Mouse (Mus musculus) embryo, embryonic 9.5 days (tissue): ENCODE measurements around the gene AI661453.
A peak's percentile ranks its signal among the peaks of the same experiment; 100 is the strongest.
"Not testable (repeated sequence)": the region's sequence is repeated elsewhere in the genome, so short reads cannot be mapped to it uniquely, and the experiment has no call there.

Experiments used
- DNase-seq: peaks from one replicate; pipeline ENCODE4 v3.0.0-alpha.2; 2017; ENCODE audit errors: extremely low spot score

Gene AI661453

DNA sequence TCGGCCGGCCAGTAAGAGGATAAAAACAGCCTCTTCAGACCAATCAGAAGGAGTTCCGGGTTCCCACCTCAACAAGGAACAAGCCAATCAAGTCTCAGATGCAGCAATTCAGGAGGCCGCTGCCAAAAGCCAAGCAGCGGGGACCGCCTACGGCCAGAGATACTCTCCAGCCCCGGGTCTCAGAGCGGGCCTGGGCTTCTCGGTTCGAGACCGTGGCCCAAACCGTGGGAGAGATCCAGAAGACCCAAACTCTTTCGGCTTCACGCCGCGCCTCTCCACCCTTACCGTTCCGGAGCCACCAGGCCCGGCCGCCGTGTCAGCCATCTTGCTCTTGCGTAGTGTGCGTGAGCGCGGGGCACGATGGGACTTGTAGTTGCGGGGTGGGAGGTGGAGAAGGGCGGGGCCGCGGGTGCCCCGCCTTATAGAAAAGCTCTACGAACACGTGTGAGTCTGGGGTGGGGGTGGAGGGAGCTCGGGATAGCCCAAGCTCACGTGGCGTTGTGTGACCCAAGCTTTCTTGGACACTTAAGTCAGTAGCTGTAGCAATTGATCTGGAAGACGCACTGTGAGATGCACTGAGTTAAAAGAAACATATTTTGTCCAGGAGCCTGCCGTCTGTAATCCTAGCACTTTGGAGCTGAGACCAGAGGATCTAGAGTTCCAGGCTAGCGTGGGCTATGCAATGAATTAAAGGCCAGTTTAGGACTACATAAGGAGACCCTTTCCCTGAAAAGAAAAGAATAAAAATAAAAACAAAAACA, 65.7 kb downstream of the AI661453 start, which contains the start of gene Taf8:
TSS of gene Taf8 (minus strand) at position 347 of the 761 bp plus-strand sequence.
- DNase-seq: peak; percentile 97

DNA sequence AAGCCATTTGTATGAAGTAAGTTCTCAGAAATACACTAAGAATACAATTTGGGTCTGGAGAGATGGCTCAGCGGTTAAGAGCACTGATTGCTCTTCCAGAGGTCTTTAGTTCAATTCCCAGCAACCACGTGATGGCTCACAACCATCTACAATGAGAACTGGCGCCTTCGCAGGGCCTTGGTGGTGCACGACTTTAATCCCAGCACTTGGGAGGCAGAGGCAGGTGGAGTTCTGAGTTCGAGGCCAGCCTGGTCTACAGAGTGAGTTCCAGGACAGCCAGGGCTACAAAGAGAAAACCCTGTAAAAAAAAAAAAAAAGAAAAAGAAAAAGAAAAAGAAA, 66.3 kb downstream of the AI661453 start:
- not testable (repeated sequence) for DNase-seq

DNA sequence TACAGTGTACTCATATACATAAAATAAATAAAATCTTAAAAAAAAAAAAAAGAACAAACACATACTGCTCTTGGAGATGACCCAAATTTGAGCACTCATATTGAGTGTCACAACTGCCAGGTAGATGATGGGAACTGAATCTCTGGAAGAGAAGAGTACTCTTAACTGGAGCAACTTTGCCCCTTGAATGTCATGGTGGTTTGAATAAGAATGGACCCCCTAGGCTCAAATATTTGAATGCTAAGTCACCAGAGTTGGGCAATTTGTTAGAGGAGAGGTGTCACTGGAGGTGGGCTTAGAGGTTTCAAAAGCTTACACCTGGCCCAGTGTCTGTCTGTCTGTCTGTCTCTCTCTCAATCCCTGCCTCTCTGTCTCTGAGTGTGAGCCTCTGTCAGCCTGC, 67.3 kb downstream of the AI661453 start:
- DNase-seq: no peak

DNA sequence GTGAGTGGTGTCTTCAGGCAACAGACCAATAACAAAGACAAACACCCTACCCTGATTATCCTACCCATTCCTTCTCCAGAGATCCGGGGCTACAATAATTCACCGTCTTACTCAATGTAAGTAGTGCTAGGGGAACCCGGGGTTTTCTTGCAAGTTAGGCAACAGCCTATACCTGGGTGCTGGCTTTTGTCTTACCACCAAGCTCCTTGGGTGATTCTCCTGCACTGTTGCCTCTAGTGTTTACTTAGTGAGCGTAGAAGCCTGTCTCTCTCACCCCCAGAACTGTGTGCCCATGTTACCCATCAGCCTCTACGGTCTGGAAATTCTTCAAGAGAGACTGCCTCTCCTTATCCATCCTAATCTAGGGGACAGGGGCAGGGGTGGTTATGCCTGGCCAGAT, 67.8 kb downstream of the AI661453 start:
- no peak for DNase-seq

DNA sequence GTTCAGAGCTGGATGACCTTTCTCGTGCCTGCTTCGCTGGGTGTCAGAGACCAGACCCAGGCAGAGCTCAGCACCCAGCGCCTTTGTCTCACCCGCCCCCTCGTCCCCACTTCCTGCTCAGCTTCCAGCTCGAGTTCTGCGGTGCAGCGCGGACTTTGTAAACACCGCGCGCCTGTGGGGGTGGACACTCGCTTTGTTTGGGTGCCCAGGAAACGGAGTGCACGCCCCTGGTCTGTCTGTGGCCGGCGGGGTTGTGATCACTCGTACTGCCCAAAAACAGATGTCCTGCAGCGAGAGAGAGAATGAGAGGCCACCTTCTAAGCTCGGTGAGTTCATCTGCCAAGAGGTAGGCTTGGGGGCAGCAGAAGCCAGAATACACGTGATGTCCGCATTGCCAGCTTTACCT, 68.5 kb downstream of the AI661453 start, which contains the start of gene Ccnd3:
TSS of gene Ccnd3 (plus strand) at position 111 of the 406 bp plus-strand sequence.
- DNase-seq: peak; percentile 59

DNA sequence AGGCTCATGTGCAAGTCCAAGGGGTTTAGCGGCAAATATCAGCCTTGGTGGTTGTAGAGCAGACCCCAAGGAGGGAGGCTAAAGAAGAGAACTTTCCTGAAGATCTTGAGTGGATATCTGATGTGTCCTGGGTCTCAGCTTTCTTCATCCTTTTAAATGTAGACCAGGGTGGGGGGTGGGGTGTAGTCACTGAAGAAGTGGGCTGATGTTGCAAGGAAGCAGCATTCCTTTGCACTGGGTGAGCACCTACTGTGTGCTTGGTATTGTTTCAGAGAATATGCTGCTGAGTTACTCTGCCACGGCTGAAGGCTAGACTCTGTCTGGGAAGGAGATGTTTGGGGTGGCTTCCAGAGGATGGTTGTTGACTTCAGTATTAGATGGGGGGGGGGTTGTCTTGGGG, 69.2 kb downstream of the AI661453 start:
- DNase-seq: no peak

DNA sequence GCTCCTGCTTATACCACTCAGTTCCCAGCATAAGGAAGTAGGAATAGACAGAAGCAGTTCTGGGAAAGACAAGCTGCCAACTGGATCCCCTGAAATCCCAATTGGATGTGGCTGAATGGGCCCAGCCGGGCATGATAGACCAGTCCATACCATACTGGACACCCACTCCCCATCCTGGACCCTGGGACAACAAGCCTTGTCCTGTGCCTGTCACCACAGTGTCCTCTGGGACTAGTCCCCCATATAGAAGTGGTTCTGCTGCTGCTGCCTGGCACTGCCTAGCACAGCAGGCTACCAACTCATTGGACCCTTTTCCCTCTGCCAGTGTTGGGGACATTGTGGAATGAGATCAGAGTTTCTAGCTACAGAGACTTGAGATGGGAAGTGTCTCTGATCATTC, 69.6 kb downstream of the AI661453 start:
- DNase-seq: no peak

DNA sequence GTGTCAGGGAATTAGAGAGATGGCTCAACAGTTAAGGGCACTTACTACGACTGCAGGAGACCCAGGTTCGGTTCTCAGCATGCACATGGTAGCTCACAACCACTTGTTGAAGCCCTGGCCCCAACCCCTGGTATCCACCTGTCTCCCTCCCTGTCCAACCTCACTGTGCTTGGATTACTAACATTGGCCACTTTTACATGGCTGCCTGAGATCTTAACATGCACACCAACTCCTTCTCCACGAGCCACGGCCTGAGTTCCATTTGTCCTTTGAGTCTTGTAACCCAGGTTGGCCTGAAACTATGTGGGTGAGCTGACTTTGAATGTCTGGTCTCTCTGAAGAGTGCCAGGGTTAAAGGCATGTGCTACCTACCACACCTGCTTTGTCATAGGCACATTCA, 70.3 kb downstream of the AI661453 start:
- DNase-seq: no peak

DNA sequence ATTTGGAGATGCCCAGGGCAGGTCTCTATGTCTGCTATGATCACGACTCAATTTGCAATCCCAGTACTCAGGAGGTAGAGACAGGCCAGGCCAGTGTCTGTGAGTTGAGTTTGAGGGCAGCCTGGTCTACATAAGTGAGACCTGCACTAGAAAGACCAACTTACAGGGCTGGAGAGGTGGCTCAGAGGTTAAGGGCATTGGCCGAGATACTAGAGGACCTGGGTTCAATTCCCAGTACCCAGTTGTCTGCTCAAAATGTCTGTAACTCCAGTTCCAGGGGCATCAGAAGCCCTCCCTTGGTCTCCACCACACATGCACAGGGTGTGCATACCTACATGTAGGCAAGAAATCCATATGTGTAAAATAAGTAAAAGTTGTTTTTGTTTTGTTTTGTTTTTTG, 71.1 kb downstream of the AI661453 start:
- no peak for DNase-seq

DNA sequence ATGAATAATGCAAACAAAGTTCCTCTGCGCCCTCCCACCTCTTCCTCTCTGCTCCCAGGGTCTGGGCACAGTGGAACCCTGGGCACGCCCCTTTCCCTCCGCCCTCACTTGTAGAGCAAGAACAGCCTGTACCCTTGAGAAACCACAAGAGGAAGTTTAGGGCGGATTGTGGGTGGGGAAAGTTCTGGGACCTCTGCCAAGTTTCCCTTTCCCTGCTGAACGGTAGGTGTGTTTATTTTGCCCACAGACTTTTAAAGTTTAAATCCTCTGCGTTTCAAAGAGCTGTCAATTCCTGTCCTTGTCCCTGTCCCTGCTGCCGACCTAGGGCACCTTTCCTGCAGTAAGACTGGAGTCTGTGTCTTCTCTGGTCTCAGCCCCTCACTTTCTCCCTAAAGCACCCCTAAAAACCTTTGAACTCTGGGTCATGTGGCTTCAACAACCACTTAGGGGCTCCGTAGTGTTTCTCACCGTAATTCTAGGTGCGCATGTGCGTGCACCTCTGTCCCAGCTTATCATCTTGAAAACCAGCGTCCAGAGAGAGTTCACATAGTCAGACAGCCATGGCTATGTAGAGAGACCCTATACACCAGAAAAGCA, 71.7 kb downstream of the AI661453 start:
- DNase-seq: no peak

DNA sequence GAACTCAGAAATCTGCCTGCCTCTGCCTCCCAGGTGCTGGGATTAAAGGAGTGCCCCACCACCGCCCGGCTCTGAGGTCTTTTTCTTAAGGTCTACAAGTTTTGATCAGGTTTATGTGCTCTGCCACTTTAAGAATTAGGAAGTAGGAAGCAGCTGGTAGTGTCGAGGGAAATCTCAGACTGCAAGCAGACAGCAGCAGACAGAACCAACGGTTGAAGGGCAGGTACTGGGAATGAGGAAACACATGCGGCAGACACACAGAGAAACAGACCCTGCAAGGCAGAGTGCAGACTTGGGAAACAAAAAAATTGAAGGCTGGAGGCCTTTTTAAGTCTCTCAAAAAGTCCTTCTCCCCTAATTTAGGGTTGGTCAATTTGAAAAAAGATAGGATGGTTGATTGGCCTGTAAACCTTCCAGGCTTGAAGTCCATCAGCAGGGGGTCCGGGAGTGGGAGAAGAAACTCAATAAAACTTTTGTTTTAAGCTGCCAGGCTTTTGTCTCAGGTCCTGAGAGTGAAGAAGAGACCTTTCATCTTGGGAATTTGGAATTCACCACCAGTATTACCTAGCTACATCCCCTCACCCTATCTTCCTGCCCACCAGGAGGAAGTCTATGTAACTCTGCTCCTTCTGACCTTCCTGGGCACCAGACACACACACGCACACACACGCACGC, 72.8 kb downstream of the AI661453 start:
- DNase-seq: no peak

DNA sequence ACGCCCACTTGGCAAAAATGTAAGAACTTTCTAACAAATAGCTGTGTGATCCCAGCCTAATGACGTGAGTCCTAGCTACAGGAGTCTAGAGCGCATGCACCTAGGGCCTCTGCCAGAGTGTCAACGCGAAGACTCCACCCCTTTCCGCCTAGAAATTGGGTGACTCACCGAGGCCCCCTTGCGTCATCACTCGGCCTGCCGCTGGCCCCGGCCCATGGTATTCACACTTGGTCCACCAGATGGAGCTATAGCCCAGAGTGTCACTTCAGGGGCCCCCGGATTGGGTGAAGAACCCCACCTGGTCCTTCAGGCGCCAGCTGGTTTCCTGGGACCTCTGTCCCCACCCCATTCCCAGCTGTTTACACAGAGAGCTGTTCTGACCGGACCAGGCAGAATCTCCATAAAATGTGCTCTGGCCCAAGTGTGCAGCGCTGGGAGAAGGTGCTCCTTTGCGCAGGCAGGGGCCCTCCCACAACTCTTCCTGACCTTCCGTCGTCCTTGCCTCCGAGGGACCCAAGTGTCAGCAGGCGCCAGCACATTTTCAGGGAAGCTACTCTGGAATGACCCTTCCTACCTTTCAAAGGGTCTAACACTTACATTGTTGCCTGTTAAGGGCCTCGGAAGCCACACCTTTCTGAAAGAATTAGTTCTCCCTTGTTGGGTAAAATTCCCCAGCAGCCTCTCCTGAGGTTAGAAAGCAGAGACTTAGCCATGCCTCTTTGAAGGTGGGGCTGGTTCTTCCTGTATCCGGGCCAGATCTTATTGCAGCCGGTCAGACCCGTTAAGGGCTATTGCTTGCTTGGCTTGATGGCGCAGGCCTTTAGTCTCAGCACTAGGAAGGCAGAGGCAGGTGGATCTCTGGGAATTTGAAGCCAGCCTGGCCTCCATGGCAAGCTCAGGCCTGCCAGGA, 75.0 kb downstream of the AI661453 start:
- DNase-seq: peak; percentile 98

DNA sequence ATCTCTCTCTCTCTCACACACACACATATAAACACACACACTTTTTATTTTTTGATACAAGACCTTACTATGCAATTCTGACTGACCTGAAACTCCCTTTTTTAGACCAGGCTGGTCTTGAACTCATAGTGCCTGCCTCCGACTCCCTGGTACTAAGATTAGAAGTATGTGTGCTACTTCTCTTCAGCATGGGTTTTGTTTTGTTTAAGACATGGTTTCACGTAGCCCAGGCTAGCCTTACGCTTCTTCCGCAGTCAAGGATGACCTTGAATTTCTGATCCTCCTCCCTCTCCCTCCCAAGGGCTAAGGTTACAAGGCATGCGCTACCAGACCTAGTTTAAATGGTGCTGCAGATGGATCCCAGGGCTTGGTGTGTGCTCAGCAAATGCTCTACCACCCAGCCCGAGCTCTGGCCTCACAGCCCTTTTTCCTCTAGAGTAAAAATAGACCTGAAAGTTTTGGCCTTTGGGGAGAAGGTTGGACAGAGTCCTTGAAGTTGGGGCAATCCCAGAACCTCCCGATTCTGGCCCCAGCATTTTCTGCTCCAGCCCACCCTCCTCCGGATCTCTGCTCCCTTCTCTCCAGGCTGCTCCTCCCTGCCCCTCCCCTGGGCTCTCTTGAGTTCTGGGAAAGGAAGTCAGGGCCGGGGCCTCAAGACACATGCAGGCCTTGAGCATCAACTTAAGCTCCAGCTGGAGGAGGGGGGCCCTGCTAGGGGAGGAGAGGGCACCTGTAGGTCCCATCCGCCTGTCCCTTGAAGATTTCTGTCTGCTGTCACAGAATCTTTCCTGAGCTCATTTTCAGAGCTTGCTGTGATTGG, 76.8 kb downstream of the AI661453 start:
- DNase-seq: no peak

DNA sequence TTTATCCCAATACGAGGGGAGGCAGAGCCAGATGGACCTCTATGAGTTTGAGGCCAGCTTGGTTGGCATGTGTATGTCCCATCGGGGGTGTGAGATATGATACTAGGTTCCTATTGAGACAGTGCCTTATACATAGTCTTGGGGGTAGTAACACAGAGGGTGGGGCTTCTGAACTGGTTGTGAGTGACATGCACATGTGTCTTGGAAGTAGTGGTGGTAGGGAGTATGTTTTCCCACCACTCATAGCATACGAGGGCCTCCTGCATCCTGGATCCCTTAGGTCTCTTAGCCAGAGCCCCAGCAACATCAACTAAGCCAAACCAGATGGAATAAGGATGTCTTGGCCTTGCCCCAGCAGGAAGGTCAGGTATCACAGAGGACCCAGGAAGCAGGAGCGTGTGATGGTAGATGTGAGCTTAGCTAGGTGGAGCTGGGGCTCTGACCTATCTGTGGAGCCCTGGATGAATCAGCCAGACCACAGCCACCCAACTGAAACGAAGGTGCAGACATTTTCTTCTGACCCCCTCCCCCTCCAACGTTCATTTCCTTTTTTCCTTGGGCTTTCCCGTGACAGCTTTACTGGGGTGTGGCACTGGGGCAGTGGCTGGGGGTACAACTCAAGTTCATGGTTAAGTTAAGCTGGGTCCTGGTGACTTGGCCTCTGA, 78.9 kb downstream of the AI661453 start:
- DNase-seq: no peak

DNA sequence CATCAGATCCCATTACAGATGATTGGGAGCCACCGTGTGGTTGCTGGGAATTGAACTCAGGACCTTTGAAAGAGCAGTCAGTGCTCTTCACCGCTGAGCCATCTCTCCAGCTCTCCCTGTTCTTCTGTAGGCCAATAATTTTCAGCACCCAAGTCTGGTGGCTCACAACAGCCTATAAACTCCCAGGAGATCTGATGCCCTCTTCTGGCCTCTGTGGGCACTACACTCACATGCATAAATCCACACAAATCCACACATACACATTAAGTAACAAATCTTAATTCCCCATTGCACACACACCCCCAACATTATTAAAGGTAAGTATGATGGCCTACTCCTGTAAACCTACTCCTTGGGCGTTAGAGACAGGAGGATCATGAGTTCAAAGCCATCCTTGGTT, 79.8 kb downstream of the AI661453 start:
- DNase-seq: no peak

DNA sequence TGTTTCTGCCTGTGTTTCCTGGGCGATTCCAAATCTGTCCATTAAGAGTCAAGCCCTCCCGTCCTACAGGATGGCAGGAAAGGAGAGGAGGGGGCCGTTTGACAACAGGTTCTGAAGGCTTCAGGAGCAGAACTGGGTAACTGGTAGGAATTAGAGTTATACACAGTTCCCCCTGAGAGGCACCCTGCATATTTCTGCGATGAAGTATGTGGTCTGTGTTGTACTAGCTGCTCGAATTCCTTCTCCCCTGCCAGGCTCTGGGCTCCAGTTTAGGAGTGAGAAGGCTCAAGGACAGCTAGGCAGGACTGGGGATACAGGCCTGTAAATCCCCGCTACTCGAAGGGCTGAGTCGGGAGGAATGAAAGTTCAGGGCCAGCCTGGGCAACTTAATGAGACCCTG, 81.8 kb downstream of the AI661453 start:
- DNase-seq: no peak
